Mouse (Mus musculus): ENCODE results near the gene Slit3. TPM values are rescaled to one million over a fixed set of nuclear protein-coding genes. Genes with fewer than 3 reads are reported as not detected.

Slit3 gene
- total and polyA plus RNA-seq, 2 experiments from 2014 or later = 6.7 to 23.7 TPM

DNA sequence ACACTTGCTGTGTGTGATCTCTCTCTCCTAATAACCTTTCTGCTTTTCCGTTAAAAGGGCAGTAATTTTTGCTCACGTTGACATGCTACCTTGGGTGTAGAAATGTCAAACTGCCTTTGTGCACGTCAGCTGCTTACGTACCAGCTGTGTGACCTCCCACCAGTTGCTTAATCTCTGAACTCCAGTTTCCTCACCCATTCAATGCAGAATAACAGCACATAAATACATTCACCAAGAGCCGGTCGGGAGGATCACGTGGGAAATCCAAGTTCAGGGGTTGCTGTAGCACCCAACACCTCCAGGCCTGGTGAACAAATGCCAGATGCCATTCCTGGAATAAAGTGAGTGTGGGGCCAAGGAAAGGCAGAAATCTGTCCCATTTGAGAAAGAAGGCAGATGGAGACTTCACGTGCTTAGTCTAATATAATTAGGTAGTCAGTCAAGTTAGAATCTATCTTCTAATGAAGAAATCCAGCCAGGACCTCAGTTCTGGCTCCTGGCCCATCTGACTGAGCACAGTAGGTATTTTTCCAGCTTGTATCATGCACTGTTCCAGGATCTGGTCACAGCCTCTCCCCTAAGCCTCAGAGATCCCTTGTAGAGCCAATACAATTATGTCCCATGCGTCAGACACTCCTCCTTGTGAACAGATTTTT, 268.9 kb downstream of the Slit3 start:
- DNase-seq (ENCODE audit: low spot score) (no peak), ATAC-seq (ENCODE audit: insufficient read depth, low read depth) (no peak)
- no peak overlapping the region for H3K9ac ChIP-seq (replicated peaks; ENCODE audit: low read depth, low read length)
- no peak overlapping the region for H3K27ac ChIP-seq (ENCODE audit: low read depth)
- peaks cover 25% of the 10 kb centered on the region for H3K4me1 ChIP-seq (ENCODE audit: control insufficient read depth, insufficient read depth)
- no peaks in the 10 kb centered on the region for H3K9me3 ChIP-seq (replicated peaks; ENCODE audit: control insufficient read depth, low read length)
- H3K36me3 ChIP-seq (replicated peaks; ENCODE audit: control insufficient read depth, insufficient read depth, low read length) = no peaks in the 10 kb centered on the region
- H3K27me3 ChIP-seq (ENCODE audit: control insufficient read depth, insufficient read depth, low read length) = no peaks in the 10 kb centered on the region
- TF ChIP-seq CTCF (IDR thresholded peaks at IDR 0.05; ENCODE audit: low read depth) = no peak
- no peak for TF ChIP-seq EP300 (IDR thresholded peaks at IDR 0.05; ENCODE audit: low read depth)
- no peak overlapping the region for H3K4me3 ChIP-seq (ENCODE audit: low read depth, low read length)
- 68% methylated on average over 9 of the region's 9 CpGs for WGBS
- no peak overlapping the region for H3K4me2 ChIP-seq (ENCODE audit: low read depth, low read length)

DNA sequence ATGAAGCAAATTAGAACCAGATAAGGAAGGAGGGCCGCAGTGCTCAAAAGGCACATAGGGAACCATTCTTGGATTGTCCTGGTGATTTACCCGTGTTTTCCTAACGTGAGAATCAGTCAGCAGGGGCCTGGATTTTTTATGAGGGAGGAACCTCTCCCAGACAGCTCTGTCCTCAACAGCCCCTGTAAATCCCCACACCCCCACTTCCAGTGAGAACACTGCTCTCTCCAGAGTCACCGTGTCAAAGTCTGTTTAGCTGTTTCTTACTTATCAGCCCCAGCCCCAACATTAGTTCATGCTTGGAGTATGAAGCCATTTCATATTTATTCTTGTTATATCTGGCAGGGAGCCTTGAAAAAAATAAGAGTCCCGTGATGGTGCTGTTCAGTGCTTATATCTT, 272.8 kb downstream of the Slit3 start:
- ATAC-seq (ENCODE audit: insufficient read depth, low read depth) (no peak; the same call in 1 of the 2 replicates), DNase-seq (ENCODE audit: low spot score) (peak; percentile 33)
- no peak for TF ChIP-seq CTCF (IDR thresholded peaks at IDR 0.05; ENCODE audit: low read depth)
- 0 out of 2 replicates have a peak, but pooled peaks have one; percentile 32 for TF ChIP-seq EP300 (IDR thresholded peaks at IDR 0.05; ENCODE audit: low read depth)
- H3K4me3 ChIP-seq (ENCODE audit: low read depth, low read length) = no peak overlapping the region
- 34% methylated on average over 5 of the region's 5 CpGs for WGBS
- peaks cover 24% of the 10 kb centered on the region; the same call in 1 of the 2 replicates for H3K4me1 ChIP-seq (ENCODE audit: control insufficient read depth, insufficient read depth)
- no peak overlapping the region for H3K27ac ChIP-seq (ENCODE audit: low read depth)
- no peak overlapping the region for H3K4me2 ChIP-seq (ENCODE audit: low read depth, low read length)
- H3K36me3 ChIP-seq (replicated peaks; ENCODE audit: control insufficient read depth, insufficient read depth, low read length) = no peaks in the 10 kb centered on the region
- no peak overlapping the region for H3K9ac ChIP-seq (replicated peaks; ENCODE audit: low read depth, low read length)
- no peaks in the 10 kb centered on the region for H3K27me3 ChIP-seq (ENCODE audit: control insufficient read depth, insufficient read depth, low read length)
- no peaks in the 10 kb centered on the region for H3K9me3 ChIP-seq (replicated peaks; ENCODE audit: control insufficient read depth, low read length)

DNA sequence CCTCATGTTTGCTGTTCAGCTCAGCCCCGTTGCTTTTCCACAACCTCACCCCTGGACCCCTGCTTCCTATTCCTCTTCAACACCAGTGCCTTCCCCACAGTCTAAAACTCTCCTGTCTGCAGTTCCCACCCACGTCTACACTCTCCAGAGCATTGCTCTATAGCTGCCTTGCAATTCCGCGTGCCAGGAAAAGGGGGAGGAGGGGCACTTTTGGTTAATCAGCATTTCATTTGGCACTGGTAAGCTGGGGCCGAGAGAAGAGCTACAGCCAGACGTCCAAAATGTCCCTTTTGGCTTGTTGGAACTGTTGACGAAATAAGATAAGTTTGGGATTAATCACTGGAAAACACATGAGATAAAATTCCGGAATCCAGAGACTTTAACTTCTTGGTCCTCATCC, 274.4 kb downstream of the Slit3 start:
- no peak overlapping the region for H3K9ac ChIP-seq (replicated peaks; ENCODE audit: low read depth, low read length)
- 18% methylated on average over 8 of the region's 8 CpGs for WGBS
- H3K27me3 ChIP-seq (ENCODE audit: control insufficient read depth, insufficient read depth, low read length) = no peaks in the 10 kb centered on the region
- ATAC-seq (ENCODE audit: insufficient read depth, low read depth) (peak; percentile 52), DNase-seq (ENCODE audit: low spot score) (peak; percentile 69)
- H3K4me1 ChIP-seq (ENCODE audit: control insufficient read depth, insufficient read depth) = peaks cover 24% of the 10 kb centered on the region; the same call in 1 of the 2 replicates
- no peak overlapping the region for H3K4me2 ChIP-seq (ENCODE audit: low read depth, low read length)
- H3K9me3 ChIP-seq (replicated peaks; ENCODE audit: control insufficient read depth, low read length) = no peaks in the 10 kb centered on the region
- no peak overlapping the region for H3K4me3 ChIP-seq (ENCODE audit: low read depth, low read length)
- no peaks in the 10 kb centered on the region for H3K36me3 ChIP-seq (replicated peaks; ENCODE audit: control insufficient read depth, insufficient read depth, low read length)
- TF ChIP-seq EP300 (IDR thresholded peaks at IDR 0.05; ENCODE audit: low read depth) (peak; percentile 66), CTCF (IDR thresholded peaks at IDR 0.05; ENCODE audit: low read depth) (no peak)
- no peak overlapping the region for H3K27ac ChIP-seq (ENCODE audit: low read depth)

DNA sequence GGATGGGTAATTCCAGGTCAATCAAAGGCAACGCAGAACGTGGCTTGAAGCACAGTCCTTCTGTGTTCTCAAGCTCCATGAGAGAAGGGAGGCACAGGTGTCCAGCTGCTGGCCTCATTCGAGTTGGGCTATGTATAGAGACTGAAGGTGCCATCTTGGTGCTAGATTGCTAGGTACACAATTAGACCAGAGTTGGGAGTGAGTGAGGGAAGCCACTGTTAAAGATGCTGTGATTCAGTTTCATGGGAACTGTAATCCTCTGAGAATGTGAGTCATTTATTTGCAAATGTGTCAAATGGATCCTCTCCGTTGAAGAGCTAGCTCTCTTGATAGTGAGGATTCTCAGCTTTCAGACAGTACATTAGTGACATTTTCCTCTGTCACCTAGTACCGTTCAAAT, 277.3 kb downstream of the Slit3 start:
- H3K4me2 ChIP-seq (ENCODE audit: low read depth, low read length) = no peak overlapping the region
- H3K9me3 ChIP-seq (replicated peaks; ENCODE audit: control insufficient read depth, low read length) = no peaks in the 10 kb centered on the region
- H3K4me1 ChIP-seq (ENCODE audit: control insufficient read depth, insufficient read depth) = peaks cover 21% of the 10 kb centered on the region; the same call in 1 of the 2 replicates
- H3K27ac ChIP-seq (ENCODE audit: low read depth) = no peak overlapping the region
- no peak overlapping the region for H3K9ac ChIP-seq (replicated peaks; ENCODE audit: low read depth, low read length)
- H3K36me3 ChIP-seq (replicated peaks; ENCODE audit: control insufficient read depth, insufficient read depth, low read length) = no peaks in the 10 kb centered on the region
- DNase-seq (ENCODE audit: low spot score) (no peak), ATAC-seq (ENCODE audit: insufficient read depth, low read depth) (no peak)
- no peaks in the 10 kb centered on the region for H3K27me3 ChIP-seq (ENCODE audit: control insufficient read depth, insufficient read depth, low read length)
- WGBS = 79% methylated on average over 5 of the region's 5 CpGs
- no peak overlapping the region for H3K4me3 ChIP-seq (ENCODE audit: low read depth, low read length)
- no peak for TF ChIP-seq CTCF (IDR thresholded peaks at IDR 0.05; ENCODE audit: low read depth)
- TF ChIP-seq EP300 (IDR thresholded peaks at IDR 0.05; ENCODE audit: low read depth) = no peak

DNA sequence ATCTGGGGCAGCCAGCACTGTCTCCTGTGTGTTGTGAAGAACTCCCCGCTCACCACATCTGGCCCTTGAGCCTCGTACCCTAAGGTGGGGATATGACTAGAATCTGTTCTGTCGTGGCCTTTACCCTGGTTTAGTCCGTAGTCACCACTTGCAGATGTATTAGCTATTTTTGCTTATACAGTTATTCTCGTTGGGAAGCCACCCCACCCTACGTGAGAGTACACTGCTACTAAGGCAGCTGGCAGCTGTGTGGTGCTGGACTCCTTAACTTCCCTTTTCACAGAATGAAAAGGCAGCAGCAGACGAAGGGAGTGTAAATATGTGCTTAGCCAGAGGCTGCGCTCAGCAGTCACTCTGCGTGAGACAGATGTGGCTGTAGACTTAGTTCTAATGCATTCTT, 282.5 kb downstream of the Slit3 start:
- Histone ChIP-seq H3K9me3 (replicated peaks; ENCODE audit: control insufficient read depth, low read length) (no peaks in the 10 kb centered on the region), H3K36me3 (replicated peaks; ENCODE audit: control insufficient read depth, insufficient read depth, low read length) (no peaks in the 10 kb centered on the region), H3K9ac (replicated peaks; ENCODE audit: low read depth, low read length) (no peak overlapping the region), H3K4me3 (ENCODE audit: low read depth, low read length) (no peak overlapping the region), H3K4me1 (ENCODE audit: control insufficient read depth, insufficient read depth) (no peaks in the 10 kb centered on the region), H3K27ac (ENCODE audit: low read depth) (no peak overlapping the region), H3K4me2 (ENCODE audit: low read depth, low read length) (no peak overlapping the region), H3K27me3 (ENCODE audit: control insufficient read depth, insufficient read depth, low read length) (no peaks in the 10 kb centered on the region)
- ATAC-seq (ENCODE audit: insufficient read depth, low read depth) (no peak), DNase-seq (ENCODE audit: low spot score) (no peak)
- WGBS = 83% methylated on average over 9 of the region's 9 CpGs
- TF ChIP-seq CTCF (IDR thresholded peaks at IDR 0.05; ENCODE audit: low read depth) (no peak), EP300 (IDR thresholded peaks at IDR 0.05; ENCODE audit: low read depth) (no peak)

DNA sequence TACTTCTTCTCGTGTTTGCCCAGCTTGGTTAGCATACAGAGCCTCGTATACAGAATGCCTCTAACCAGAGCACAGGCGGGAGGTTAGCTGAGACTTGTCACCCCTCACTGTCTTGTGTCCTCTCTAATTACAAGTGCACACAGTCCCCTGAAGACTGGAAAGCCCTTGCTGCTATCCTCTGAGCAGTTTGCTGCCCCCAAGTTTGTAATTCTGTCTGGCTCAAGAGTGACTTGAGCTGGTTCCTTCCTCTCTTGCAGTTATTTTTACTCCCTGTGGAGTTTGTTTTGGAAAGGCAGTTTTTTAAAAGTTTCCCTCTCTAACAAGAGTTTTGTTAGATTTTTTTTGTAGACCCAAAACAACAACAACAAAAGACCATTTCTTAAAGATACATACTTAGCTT, 285.0 kb downstream of the Slit3 start:
- Histone ChIP-seq H3K9ac (replicated peaks; ENCODE audit: low read depth, low read length) (no peak overlapping the region), H3K27me3 (ENCODE audit: control insufficient read depth, insufficient read depth, low read length) (no peaks in the 10 kb centered on the region), H3K4me1 (ENCODE audit: control insufficient read depth, insufficient read depth) (no peaks in the 10 kb centered on the region), H3K27ac (ENCODE audit: low read depth) (0 out of 2 replicates have a peak overlapping the region, but pooled peaks have one; percentile 5), H3K36me3 (replicated peaks; ENCODE audit: control insufficient read depth, insufficient read depth, low read length) (no peaks in the 10 kb centered on the region), H3K4me3 (ENCODE audit: low read depth, low read length) (no peak overlapping the region), H3K9me3 (replicated peaks; ENCODE audit: control insufficient read depth, low read length) (no peaks in the 10 kb centered on the region), H3K4me2 (ENCODE audit: low read depth, low read length) (no peak overlapping the region)
- ATAC-seq (ENCODE audit: insufficient read depth, low read depth) (no peak), DNase-seq (ENCODE audit: low spot score) (no peak)
- WGBS = 43% methylated on average over 3 of the region's 3 CpGs
- TF ChIP-seq EP300 (IDR thresholded peaks at IDR 0.05; ENCODE audit: low read depth) (no peak), CTCF (IDR thresholded peaks at IDR 0.05; ENCODE audit: low read depth) (no peak)
